Mouse (Mus musculus): Measurements from ENCODE around the gene Prss32.
A peak's percentile ranks its signal among the peaks of the same experiment; 100 is the strongest.

- TF ChIP-seq EP300 (optimal IDR thresholded peaks at IDR 0.05) (no peak), CTCF (IDR thresholded peaks at IDR 0.05; ENCODE audit: low read depth) (peak; percentile 32; the same call in 1 of the 2 replicates)
Measured at GRCm38 (mm10) chr17:23828271-23829001, 15.2 kb upstream of the Prss32 start.

Data from stomach, postnatal 0 days (tissue).